Mouse (Mus musculus) ovary, postnatal 10 days (tissue): ENCODE data around the gene Tpbgl.

Source experiments
- DNase-seq: peaks from one replicate; pipeline ENCODE4 v3.0.0; 2022; ENCODE audit warnings: low spot score

Gene Tpbgl

GRCm38 (mm10) chr7:99580247-99580646, 46.7 kb downstream of the Tpbgl start:
- DNase-seq = no peak

- DNase-seq = no peak
These were observed 47.3 kb downstream of the Tpbgl start for GRCm38 (mm10) chr7:99579491-99580190.

DNA sequence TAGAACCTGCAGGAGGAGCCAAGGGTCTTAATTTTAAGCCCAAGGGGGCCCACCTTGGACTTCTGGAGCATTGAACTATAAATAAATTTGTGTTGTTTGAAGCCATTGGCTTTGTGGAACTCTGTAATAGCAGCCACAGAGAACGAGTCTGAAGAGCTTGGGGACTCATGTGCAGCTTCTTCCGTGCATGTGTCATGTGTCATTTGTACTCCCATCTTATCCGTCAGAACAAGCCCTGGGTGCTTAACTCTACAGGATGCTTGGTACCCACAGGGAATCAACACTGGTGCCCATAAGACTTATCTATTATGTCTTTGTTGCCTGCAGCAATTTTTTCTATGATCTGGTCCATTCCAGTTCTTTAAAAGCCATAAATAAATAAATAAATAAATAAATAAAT, 48.7 kb downstream of the Tpbgl start:
- DNase-seq = no peak
